Mouse (Mus musculus): ENCODE data around the gene Fgfr2. TPM values are rescaled to one million over a fixed set of nuclear protein-coding genes. Genes with fewer than 3 reads are reported as not detected.

The Fgfr2 gene
- polyA plus RNA-seq, 1 experiment = 14.7 TPM

DNA sequence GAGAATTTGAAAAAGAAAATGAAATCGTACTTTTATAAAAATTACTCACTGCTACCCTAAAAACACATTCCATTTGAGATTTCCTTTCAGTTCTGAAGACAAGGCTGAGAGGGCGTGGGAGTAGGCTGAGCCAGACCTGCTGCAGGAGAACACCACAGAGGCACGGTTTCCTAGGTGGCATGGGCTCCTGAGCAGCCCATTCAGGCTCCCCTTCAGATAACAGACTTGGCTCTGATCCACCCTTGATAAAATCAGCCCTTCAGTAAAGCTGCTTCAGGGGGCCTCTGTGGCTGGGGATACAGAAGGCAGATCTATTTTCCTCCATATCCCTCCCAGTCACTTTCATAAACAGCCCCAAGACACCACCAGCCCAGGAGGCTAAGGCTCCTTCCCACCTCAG, 786.4 kb downstream of the Fgfr2 start:
- H3K4me3 ChIP-seq (ENCODE audit: low read depth, low read length) = no peak overlapping the region
- H3K27ac ChIP-seq (ENCODE audit: insufficient read depth, low read depth, low read length) = no peak overlapping the region
- 27% methylated on average over 3 of the region's 3 CpGs for WGBS
- no peaks in the 10 kb centered on the region for H3K27me3 ChIP-seq (ENCODE audit: control insufficient read depth, insufficient read depth, low read length)
- no peaks in the 10 kb centered on the region for H3K4me1 ChIP-seq (ENCODE audit: control insufficient read depth, insufficient read depth, insufficient read length, low read length)
- H3K36me3 ChIP-seq (ENCODE audit: control insufficient read depth, insufficient read depth, low read length) = no peaks in the 10 kb centered on the region
- TF ChIP-seq POLR2A (IDR thresholded peaks at IDR 0.05; ENCODE audit: low read depth, low read length) = no peak
- TF ChIP-seq CTCF (IDR thresholded peaks at IDR 0.05; ENCODE audit: extremely low read depth, insufficient read length, insufficient replicate concordance, low read depth, low read length) = no peak

GRCm38 (mm10) chr7:132335367-132335766, 787.8 kb downstream of the Fgfr2 start:
- WGBS = 87% methylated on average over 4 of the region's 4 CpGs
- Histone ChIP-seq H3K27ac (ENCODE audit: insufficient read depth, low read depth, low read length) (no peak overlapping the region), H3K36me3 (ENCODE audit: control insufficient read depth, insufficient read depth, low read length) (no peaks in the 10 kb centered on the region), H3K27me3 (ENCODE audit: control insufficient read depth, insufficient read depth, low read length) (no peaks in the 10 kb centered on the region), H3K4me1 (ENCODE audit: control insufficient read depth, insufficient read depth, insufficient read length, low read length) (peaks cover 2% of the 10 kb centered on the region), H3K4me3 (ENCODE audit: low read depth, low read length) (no peak overlapping the region)
- TF ChIP-seq POLR2A (IDR thresholded peaks at IDR 0.05; ENCODE audit: low read depth, low read length) (no peak), CTCF (IDR thresholded peaks at IDR 0.05; ENCODE audit: extremely low read depth, insufficient read length, insufficient replicate concordance, low read depth, low read length) (no peak)

GRCm38 (mm10) chr7:132333078-132333477, 790.1 kb downstream of the Fgfr2 start:
- no peaks in the 10 kb centered on the region for H3K36me3 ChIP-seq (ENCODE audit: control insufficient read depth, insufficient read depth, low read length)
- TF ChIP-seq CTCF (IDR thresholded peaks at IDR 0.05; ENCODE audit: extremely low read depth, insufficient read length, insufficient replicate concordance, low read depth, low read length) = no peak
- no peak for TF ChIP-seq POLR2A (IDR thresholded peaks at IDR 0.05; ENCODE audit: low read depth, low read length)
- no peaks in the 10 kb centered on the region for H3K27me3 ChIP-seq (ENCODE audit: control insufficient read depth, insufficient read depth, low read length)
- WGBS = 68% methylated on average over 1 of the region's 1 CpGs
- H3K4me1 ChIP-seq (ENCODE audit: control insufficient read depth, insufficient read depth, insufficient read length, low read length) = peaks cover 2% of the 10 kb centered on the region
- no peak overlapping the region for H3K27ac ChIP-seq (ENCODE audit: insufficient read depth, low read depth, low read length)
- no peak overlapping the region for H3K4me3 ChIP-seq (ENCODE audit: low read depth, low read length)

GRCm38 (mm10) chr7:132332176-132332575, 791.0 kb downstream of the Fgfr2 start:
- Histone ChIP-seq H3K4me1 (ENCODE audit: control insufficient read depth, insufficient read depth, insufficient read length, low read length) (peaks cover 2% of the 10 kb centered on the region), H3K36me3 (ENCODE audit: control insufficient read depth, insufficient read depth, low read length) (no peaks in the 10 kb centered on the region), H3K27me3 (ENCODE audit: control insufficient read depth, insufficient read depth, low read length) (no peaks in the 10 kb centered on the region), H3K4me3 (ENCODE audit: low read depth, low read length) (no peak overlapping the region), H3K27ac (ENCODE audit: insufficient read depth, low read depth, low read length) (no peak overlapping the region)
- TF ChIP-seq POLR2A (IDR thresholded peaks at IDR 0.05; ENCODE audit: low read depth, low read length) (no peak), CTCF (IDR thresholded peaks at IDR 0.05; ENCODE audit: extremely low read depth, insufficient read length, insufficient replicate concordance, low read depth, low read length) (no peak)
- WGBS = 75% methylated on average over 11 of the region's 11 CpGs

DNA sequence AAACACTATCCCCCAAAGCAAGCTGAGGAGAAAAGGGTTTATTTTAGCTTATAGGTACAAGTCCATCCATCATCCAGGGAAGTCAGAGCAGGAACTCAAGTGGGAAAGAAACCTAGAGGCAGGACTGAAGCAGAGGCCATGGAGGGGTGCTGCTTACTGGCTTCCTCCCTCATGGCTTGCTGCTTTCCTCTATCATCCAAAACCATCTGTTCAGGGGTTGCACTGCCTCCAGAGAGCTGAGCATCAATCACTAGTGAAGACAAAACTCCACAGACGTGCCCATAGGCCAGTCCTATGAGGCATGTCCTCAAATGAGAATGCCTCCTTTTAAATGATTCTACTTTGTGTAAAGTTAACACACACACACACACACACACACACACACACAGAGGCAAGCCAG, 793.0 kb downstream of the Fgfr2 start:
- TF ChIP-seq POLR2A (IDR thresholded peaks at IDR 0.05; ENCODE audit: low read depth, low read length) = no peak
- TF ChIP-seq CTCF (IDR thresholded peaks at IDR 0.05; ENCODE audit: extremely low read depth, insufficient read length, insufficient replicate concordance, low read depth, low read length) = no peak
- H3K4me1 ChIP-seq (ENCODE audit: control insufficient read depth, insufficient read depth, insufficient read length, low read length) = peaks cover 10% of the 10 kb centered on the region

DNA sequence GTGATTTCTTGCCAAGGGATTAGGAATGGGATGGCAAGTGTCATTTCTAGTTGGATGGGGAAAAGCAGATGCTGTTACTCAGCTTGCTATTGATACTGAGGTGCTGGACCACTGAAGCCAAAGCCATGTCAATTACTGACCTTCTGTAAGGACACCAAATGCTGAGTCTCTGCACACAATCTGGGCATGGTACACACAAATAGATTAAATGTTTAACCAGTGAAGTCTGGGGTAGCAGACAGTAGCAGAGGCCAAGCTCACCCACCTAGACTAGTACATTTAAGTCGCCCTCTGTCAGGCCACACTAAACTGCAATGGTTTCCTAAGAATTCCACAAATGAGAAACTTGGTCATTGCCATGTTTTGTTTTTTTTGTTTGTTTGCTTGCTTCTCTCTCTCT, 794.5 kb downstream of the Fgfr2 start:
- Histone ChIP-seq H3K4me3 (ENCODE audit: low read depth, low read length) (no peak overlapping the region), H3K36me3 (ENCODE audit: control insufficient read depth, insufficient read depth, low read length) (no peaks in the 10 kb centered on the region), H3K27me3 (ENCODE audit: control insufficient read depth, insufficient read depth, low read length) (no peaks in the 10 kb centered on the region), H3K27ac (ENCODE audit: insufficient read depth, low read depth, low read length) (no peak overlapping the region), H3K4me1 (ENCODE audit: control insufficient read depth, insufficient read depth, insufficient read length, low read length) (peaks cover 10% of the 10 kb centered on the region)
- 94% methylated on average over 1 of the region's 1 CpGs for WGBS
- TF ChIP-seq POLR2A (IDR thresholded peaks at IDR 0.05; ENCODE audit: low read depth, low read length) (no peak), CTCF (IDR thresholded peaks at IDR 0.05; ENCODE audit: extremely low read depth, insufficient read length, insufficient replicate concordance, low read depth, low read length) (no peak)

More for the DNA sequence above, 793.0 kb downstream of the Fgfr2 start:
- no peak overlapping the region for H3K4me3 ChIP-seq (ENCODE audit: low read depth, low read length)
- no peak overlapping the region for H3K27ac ChIP-seq (ENCODE audit: insufficient read depth, low read depth, low read length)
- WGBS = 89% methylated on average over 1 of the region's 1 CpGs
- no peaks in the 10 kb centered on the region for H3K27me3 ChIP-seq (ENCODE audit: control insufficient read depth, insufficient read depth, low read length)
- H3K36me3 ChIP-seq (ENCODE audit: control insufficient read depth, insufficient read depth, low read length) = no peaks in the 10 kb centered on the region

GRCm38 (mm10) chr7:132325549-132326331, 797.4 kb downstream of the Fgfr2 start:
- H3K36me3 ChIP-seq (ENCODE audit: control insufficient read depth, insufficient read depth, low read length) = no peaks in the 10 kb centered on the region
- no peak for TF ChIP-seq CTCF (IDR thresholded peaks at IDR 0.05; ENCODE audit: extremely low read depth, insufficient read length, insufficient replicate concordance, low read depth, low read length)
- TF ChIP-seq POLR2A (IDR thresholded peaks at IDR 0.05; ENCODE audit: low read depth, low read length) = no peak
- no peak overlapping the region for H3K27ac ChIP-seq (ENCODE audit: insufficient read depth, low read depth, low read length)
- no peaks in the 10 kb centered on the region for H3K27me3 ChIP-seq (ENCODE audit: control insufficient read depth, insufficient read depth, low read length)
- 6% methylated on average over 5 of the region's 5 CpGs for WGBS
- peaks cover 8% of the 10 kb centered on the region for H3K4me1 ChIP-seq (ENCODE audit: control insufficient read depth, insufficient read depth, insufficient read length, low read length)
- no peak overlapping the region for H3K4me3 ChIP-seq (ENCODE audit: low read depth, low read length)

All from small intestine, adult 2 months (tissue).